9 mouse cellular contexts compared by ENCODE assay signal in the genomic region with DNA sequence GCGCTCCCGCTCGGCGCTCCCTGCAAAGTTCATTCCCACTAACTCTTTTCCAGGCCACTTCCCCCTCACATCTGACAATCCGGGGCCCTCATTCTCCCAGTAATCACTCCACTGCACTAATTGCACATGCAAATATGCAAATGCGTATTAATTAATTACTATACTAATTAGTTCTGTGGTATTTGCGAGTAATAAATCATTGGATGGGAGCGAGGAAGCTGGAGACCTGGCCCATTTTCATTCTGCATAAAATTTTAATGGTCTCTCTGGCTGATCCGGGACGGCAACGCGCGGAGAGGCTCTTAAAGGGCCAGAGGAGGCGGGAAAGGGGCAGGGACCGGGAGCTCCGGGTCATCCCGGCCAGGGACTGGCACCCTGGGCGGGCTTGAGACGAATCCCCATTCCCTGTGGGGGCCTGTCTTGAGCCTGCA. TPM values are rescaled to one million over a fixed set of nuclear protein-coding genes. Genes with fewer than 3 reads are reported as not detected.
DNase-seq lines count a peak whose midpoint lies in the region; ATAC-seq and TF ChIP-seq lines count a peak whose summit lies in the region.
"Had no signal": no experiment of that assay in that cellular context is flagged by ENCODE, and none has a peak within 500 bp of the region (broad histone marks: within the 10 kb centered on the region; RNA-seq: fewer than 3 reads in every experiment).

No protein-coding gene starts in this region.

- DNase-seq in kidney, postnatal 14 days, result no peak
- peak; percentile 75 for DNase-seq in cerebellum, adult 9-11 months
- DNase-seq in hindbrain, postnatal 0 days (ENCODE audit: low spot score), result peak; percentile 62
- no peak for DNase-seq in spleen, adult 12 weeks (ENCODE audit: low spot score)
- DNase-seq in gastrocnemius, postnatal 14 days, result no peak

- peaks cover 85% of the 10 kb centered on the region for H3K27me3 ChIP-seq in kidney, embryonic 14.5 days (ENCODE audit: control insufficient read depth, insufficient read depth, low read length)
- peaks cover 31% of the 10 kb centered on the region for H3K27me3 ChIP-seq in hindbrain, postnatal 0 days (ENCODE audit: insufficient read depth, low read length)
- peaks cover 64% of the 10 kb centered on the region for H3K27me3 ChIP-seq in midbrain, embryonic 16.5 days (ENCODE audit: control insufficient read depth, insufficient read depth, low read depth, low read length)

- H3K9me3 ChIP-seq in kidney, embryonic 14.5 days (ENCODE audit: control insufficient read depth, low read length), result no peaks in the 10 kb centered on the region
- no peaks in the 10 kb centered on the region for H3K9me3 ChIP-seq in hindbrain, postnatal 0 days (ENCODE audit: low read length)
- no peaks in the 10 kb centered on the region for H3K9me3 ChIP-seq in midbrain, embryonic 16.5 days (replicated peaks; ENCODE audit: control insufficient read depth, low read length, poor library complexity, severe bottlenecking)
- H3K9me3 ChIP-seq: megakaryocyte, embryonic 14.5 days had no signal

- peak overlapping the region; percentile 55 for H3K4me3 ChIP-seq in kidney, embryonic 14.5 days (ENCODE audit: low read length)
- H3K4me3 ChIP-seq in hindbrain, postnatal 0 days (ENCODE audit: low read length), result peak overlapping the region; percentile 56
- peak overlapping the region; percentile 62 for H3K4me3 ChIP-seq in midbrain, embryonic 16.5 days (ENCODE audit: low read depth, low read length)

- peak overlapping the region; percentile 52; the same call in 1 of the 2 replicates for H3K9ac ChIP-seq in kidney, embryonic 14.5 days (ENCODE audit: low read depth, low read length)
- peak overlapping the region; percentile 68 for H3K9ac ChIP-seq in hindbrain, postnatal 0 days (replicated peaks; ENCODE audit: low read length)
- H3K9ac ChIP-seq in midbrain, embryonic 16.5 days (ENCODE audit: low read depth, low read length), result peak overlapping the region; percentile 66

- no peaks in the 10 kb centered on the region for H3K36me3 ChIP-seq in kidney, embryonic 14.5 days (ENCODE audit: control insufficient read depth, insufficient read depth, low read length)
- H3K36me3 ChIP-seq in hindbrain, postnatal 0 days (ENCODE audit: insufficient read depth, low read length), result no peaks in the 10 kb centered on the region
- no peaks in the 10 kb centered on the region for H3K36me3 ChIP-seq in midbrain, embryonic 16.5 days (ENCODE audit: control insufficient read depth, insufficient read depth, low read length)

- H3K4me1 ChIP-seq in kidney, embryonic 14.5 days (ENCODE audit: control insufficient read depth, insufficient read depth, low read length), result peaks cover 29% of the 10 kb centered on the region
- H3K4me1 ChIP-seq in hindbrain, postnatal 0 days (ENCODE audit: insufficient read depth, low read length), result peaks cover 19% of the 10 kb centered on the region
- H3K4me1 ChIP-seq in midbrain, embryonic 16.5 days (ENCODE audit: control insufficient read depth, insufficient read depth, low read length), result peaks cover 12% of the 10 kb centered on the region

- intact Hi-C loops in gastrocnemius, postnatal 14 days (cut with DNase I; ENCODE audit: low total_unique reads), result no loop called here

- no peak overlapping the region for H3K27ac ChIP-seq in kidney, embryonic 14.5 days (ENCODE audit: low read depth, low read length)
- H3K27ac ChIP-seq in hindbrain, postnatal 0 days, result peak overlapping the region; percentile 93
- H3K27ac ChIP-seq in midbrain, embryonic 16.5 days (ENCODE audit: low read length), result peak overlapping the region; percentile 81

- H3K4me2 ChIP-seq in kidney, embryonic 14.5 days (replicated peaks; ENCODE audit: low read depth, low read length), result peak overlapping the region; percentile 98
- peak overlapping the region; percentile 94 for H3K4me2 ChIP-seq in hindbrain, postnatal 0 days (ENCODE audit: low read depth, low read length)
- H3K4me2 ChIP-seq in midbrain, embryonic 16.5 days (ENCODE audit: low read length), result peak overlapping the region; percentile 98

- WGBS in kidney, embryonic 14.5 days, result 1% methylated on average over 19 of the region's 19 CpGs
- WGBS in hindbrain, postnatal 0 days, result under 1% methylated on average over 19 of the region's 19 CpGs
- WGBS in midbrain, embryonic 16.5 days, result 0% methylated on average over 19 of the region's 19 CpGs

- no peak for ATAC-seq in kidney, embryonic 14.5 days (ENCODE audit: low FRiP score, low TSS enrichment)
- ATAC-seq in hindbrain, postnatal 0 days, result no peak
- no peak for ATAC-seq in midbrain, embryonic 16.5 days
- no peak for ATAC-seq in monocyte, adult 5-6 weeks (replicated peaks; ENCODE audit: insufficient number of reproducible peaks, low FRiP score, low TSS enrichment, poor library complexity, severe bottlenecking)

- TF ChIP-seq CTCF in hindbrain, postnatal 0 days (IDR thresholded peaks at IDR 0.05; ENCODE audit: low read depth), result no peak

RNA-seq across cellular contexts. Expression of a gene that starts 9.1 kb away (rescaled TPM):
- 0.87 and 1.7 TPM in 2 replicates for polyA plus RNA-seq in kidney, embryonic 14.5 days (2014; fragmentation: Nextera tagmentation; extraction: Ambion mirVana)
- 1.3 and 3.5 TPM in 2 replicates for total RNA-seq in hindbrain, postnatal 0 days (2014; rRNA removed)
- 18.0 and 19.1 TPM in 2 replicates for polyA plus RNA-seq in hindbrain, postnatal 0 days (2015; fragmentation: Nextera tagmentation; extraction: Ambion mirVana)
- 2.4 and 2.9 TPM in 2 replicates for polyA plus RNA-seq in midbrain, embryonic 16.5 days (2015; fragmentation: Nextera tagmentation; extraction: Ambion mirVana)
- not detected in 3 replicates for total RNA-seq in monocyte, adult 5-6 weeks (2017)
- under 1 TPM; 0.20 to 0.29 TPM for total RNA-seq in gastrocnemius, postnatal 14 days (2021)

RNA-seq across cellular contexts. Expression of a gene that starts 9.6 kb away (rescaled TPM):
- not detected in 2 replicates for polyA plus RNA-seq in kidney, embryonic 14.5 days (2014; fragmentation: Nextera tagmentation; extraction: Ambion mirVana)
- total RNA-seq in hindbrain, postnatal 0 days (2014; rRNA removed), result 87.0 and 93.2 TPM in 2 replicates
- polyA plus RNA-seq in hindbrain, postnatal 0 days (2015; fragmentation: Nextera tagmentation; extraction: Ambion mirVana), result 30.7 and 34.3 TPM in 2 replicates
- 4.5 and 5.6 TPM in 2 replicates for polyA plus RNA-seq in midbrain, embryonic 16.5 days (2015; fragmentation: Nextera tagmentation; extraction: Ambion mirVana)
- not detected in 3 replicates for total RNA-seq in monocyte, adult 5-6 weeks (2017)
- not detected for total RNA-seq in gastrocnemius, postnatal 14 days (2021)

RNA-seq across cellular contexts. Expression of a gene that starts 19.1 kb away (rescaled TPM):
- 34.9 and 42.0 TPM in 2 replicates for polyA plus RNA-seq in kidney, embryonic 14.5 days (2014; fragmentation: Nextera tagmentation; extraction: Ambion mirVana)
- total RNA-seq in hindbrain, postnatal 0 days (2014; rRNA removed), result 44.0 and 52.4 TPM in 2 replicates
- polyA plus RNA-seq in hindbrain, postnatal 0 days (2015; fragmentation: Nextera tagmentation; extraction: Ambion mirVana), result 28.4 and 31.9 TPM in 2 replicates
- 32.9 and 37.0 TPM in 2 replicates for polyA plus RNA-seq in midbrain, embryonic 16.5 days (2015; fragmentation: Nextera tagmentation; extraction: Ambion mirVana)
- total RNA-seq in monocyte, adult 5-6 weeks (2017), result 29.2 to 57.7 TPM (median 50.9 TPM) in 3 replicates
- 1 to 10 TPM; 7.3 to 9.4 TPM for total RNA-seq in gastrocnemius, postnatal 14 days (2021)

RNA-seq across cellular contexts. Expression of a gene that starts 44.5 kb away (rescaled TPM):
- 1.3 and 2.3 TPM in 2 replicates for polyA plus RNA-seq in kidney, embryonic 14.5 days (2014; fragmentation: Nextera tagmentation; extraction: Ambion mirVana)
- total RNA-seq in hindbrain, postnatal 0 days (2014; rRNA removed), result 0.26 and 4.4 TPM in 2 replicates
- polyA plus RNA-seq in hindbrain, postnatal 0 days (2015; fragmentation: Nextera tagmentation; extraction: Ambion mirVana), result not detected in 2 replicates
- 0.22 TPM in 1 of 2 replicates, not detected in the other for polyA plus RNA-seq in midbrain, embryonic 16.5 days (2015; fragmentation: Nextera tagmentation; extraction: Ambion mirVana)
- total RNA-seq in monocyte, adult 5-6 weeks (2017), result 1.6 TPM in 1 of 3 replicates, not detected in the others
- 1,000 to 10,000 TPM in 1 of 2 experiments, 100 to 1,000 TPM in 1; 673 to 1,120 TPM for total RNA-seq in gastrocnemius, postnatal 14 days (2021)

RNA-seq across cellular contexts. Expression of a gene that starts 47.2 kb away (rescaled TPM):
- 0.84 and 2.2 TPM in 2 replicates for polyA plus RNA-seq in kidney, embryonic 14.5 days (2014; fragmentation: Nextera tagmentation; extraction: Ambion mirVana)
- 1.2 and 5.4 TPM in 2 replicates for total RNA-seq in hindbrain, postnatal 0 days (2014; rRNA removed)
- polyA plus RNA-seq in hindbrain, postnatal 0 days (2015; fragmentation: Nextera tagmentation; extraction: Ambion mirVana), result 5.4 and 5.5 TPM in 2 replicates
- 1.5 and 1.7 TPM in 2 replicates for polyA plus RNA-seq in midbrain, embryonic 16.5 days (2015; fragmentation: Nextera tagmentation; extraction: Ambion mirVana)
- not detected in 3 replicates for total RNA-seq in monocyte, adult 5-6 weeks (2017)
- total RNA-seq in gastrocnemius, postnatal 14 days (2021), result under 1 TPM; 0.39 to 0.53 TPM

Comparison
In these comparisons a context has a peak if more than half of its experiments do, and no peak if none do; other contexts are left out.
1. DNase-seq: peak in cerebellum, adult 9-11 months (single experiment) and hindbrain, postnatal 0 days (single experiment); none in kidney, postnatal 14 days (single experiment), spleen, adult 12 weeks (single experiment) and gastrocnemius, postnatal 14 days (single experiment).
2. RNA of a gene that starts 9.6 kb away (total RNA-seq): 87.0 to 93.2 TPM in hindbrain, postnatal 0 days; not detected in gastrocnemius, postnatal 14 days and not detected in monocyte, adult 5-6 weeks; every median in the first group is over 10 times any median in the second.
3. Peak in every context shown above with its lines, with median percentiles within 50 percentile points of each other: H3K4me2 ChIP-seq, H3K4me3 ChIP-seq and H3K9ac ChIP-seq.